Mouse (Mus musculus): ENCODE data around the gene Psd.

DNA sequence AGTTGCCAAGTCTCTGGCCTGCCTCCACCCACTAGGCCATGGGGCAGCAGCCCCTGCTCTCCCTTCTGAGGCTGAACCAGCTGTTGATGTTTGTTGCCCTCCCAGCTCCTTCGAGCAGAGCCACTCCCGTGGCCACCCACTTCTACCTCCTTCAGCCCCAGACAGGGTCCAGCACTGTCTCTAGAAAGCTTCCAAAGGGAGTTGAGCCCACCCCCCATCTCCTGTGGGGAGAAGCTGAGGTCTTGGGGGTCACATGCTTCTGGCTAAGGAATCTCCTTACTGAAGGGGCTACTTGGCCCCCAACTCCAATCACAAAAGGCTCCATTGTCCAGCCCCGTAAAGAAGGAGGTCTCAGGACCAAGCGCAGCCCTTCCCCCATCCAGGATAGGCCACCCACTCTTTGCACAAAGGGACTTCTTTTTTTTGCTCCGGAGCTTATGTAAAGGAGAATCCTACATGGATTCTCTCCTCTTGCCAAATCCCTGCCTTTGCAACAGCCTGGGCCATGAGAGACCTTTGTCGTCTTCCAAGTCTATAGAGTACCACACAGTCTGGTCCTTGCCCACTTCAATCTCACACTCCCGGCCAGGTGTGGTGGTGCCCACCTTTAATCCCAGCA is 5.9 kb upstream of the Psd start:
- TF ChIP-seq CTCF (IDR thresholded peaks at IDR 0.05; ENCODE audit: control insufficient read depth, insufficient read depth, insufficient replicate concordance, low read depth, low read length) (no peak), POLR2A (IDR thresholded peaks at IDR 0.05; ENCODE audit: control insufficient read depth, low read depth, low read length) (no peak)
